Mouse (Mus musculus) lung, postnatal 36 days (tissue): ENCODE results near the gene Asb3.
"Not testable (repeated sequence)": the region's sequence is repeated elsewhere in the genome, so short reads cannot be mapped to it uniquely, and the experiment has no call there.

Source experiments
- DNase-seq: peaks from one replicate; pipeline ENCODE4 v3.0.0; 2022; ENCODE audit warnings: mixed read lengths

Asb3 gene

DNA sequence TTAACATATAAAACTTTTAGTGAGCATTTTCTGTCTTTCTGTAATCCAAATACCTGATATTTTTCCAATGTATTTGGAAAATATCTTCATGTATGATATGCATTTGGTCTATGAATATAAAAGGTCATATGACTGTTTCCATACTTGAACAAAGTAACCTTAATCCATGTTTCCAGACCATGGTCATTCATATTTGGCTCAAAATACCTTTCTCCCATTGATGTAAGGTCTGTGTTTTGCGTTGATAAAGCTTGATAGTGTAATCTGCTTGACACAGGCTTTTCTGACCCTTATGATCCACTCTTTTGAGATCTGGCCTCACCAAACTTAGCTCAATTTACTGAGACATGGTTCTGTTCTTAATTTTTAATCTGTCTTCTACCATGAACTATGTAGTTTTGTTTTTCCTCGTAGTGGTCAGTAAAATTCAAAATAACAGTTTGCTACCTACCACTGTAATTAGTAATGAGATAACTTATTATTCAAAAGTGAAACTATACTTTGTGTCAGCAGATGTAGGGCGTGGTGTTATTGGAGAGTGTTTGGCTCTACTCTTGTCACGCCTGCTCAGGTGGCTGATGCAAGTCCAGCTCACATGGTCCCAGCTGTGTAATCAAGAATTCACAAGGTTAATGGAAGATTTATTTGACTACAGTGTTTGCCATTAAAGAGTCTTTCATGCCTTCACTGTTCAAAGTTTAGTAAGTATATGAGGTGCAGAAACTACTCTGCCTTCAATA, 116.1 kb downstream of the Asb3 start:
- peak; percentile 29 for DNase-seq

GRCm38 (mm10) chr11:31009668-31010067, 124.5 kb downstream of the Asb3 start:
- DNase-seq: not testable (repeated sequence)

- DNase-seq: not testable (repeated sequence)
These were observed 132.2 kb downstream of the Asb3 start for GRCm38 (mm10) chr11:31017466-31017865.

DNA sequence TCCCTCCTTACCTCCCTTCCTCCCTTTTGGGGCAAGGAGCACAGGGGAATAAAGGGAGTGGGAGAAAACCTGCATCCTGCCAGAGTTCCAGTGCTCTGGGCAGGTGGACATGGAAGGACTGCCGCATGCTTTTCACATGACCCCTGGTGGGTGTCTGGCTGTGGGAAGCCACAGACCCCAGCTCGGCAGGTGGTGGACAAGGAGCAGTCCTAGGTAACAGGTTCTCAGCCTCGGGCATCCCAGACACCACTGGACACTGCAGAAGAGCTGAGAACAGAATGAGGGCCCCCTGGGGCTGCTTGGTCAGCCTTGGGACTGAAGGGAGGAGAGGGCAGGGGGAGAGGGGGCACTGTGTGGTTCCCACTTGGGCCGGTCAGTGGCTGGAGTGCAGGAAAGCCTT, 149.7 kb downstream of the Asb3 start:
- no peak for DNase-seq

- DNase-seq: no peak
These were observed 204.8 kb downstream of the Asb3 start for GRCm38 (mm10) chr11:31089973-31090372.

DNA sequence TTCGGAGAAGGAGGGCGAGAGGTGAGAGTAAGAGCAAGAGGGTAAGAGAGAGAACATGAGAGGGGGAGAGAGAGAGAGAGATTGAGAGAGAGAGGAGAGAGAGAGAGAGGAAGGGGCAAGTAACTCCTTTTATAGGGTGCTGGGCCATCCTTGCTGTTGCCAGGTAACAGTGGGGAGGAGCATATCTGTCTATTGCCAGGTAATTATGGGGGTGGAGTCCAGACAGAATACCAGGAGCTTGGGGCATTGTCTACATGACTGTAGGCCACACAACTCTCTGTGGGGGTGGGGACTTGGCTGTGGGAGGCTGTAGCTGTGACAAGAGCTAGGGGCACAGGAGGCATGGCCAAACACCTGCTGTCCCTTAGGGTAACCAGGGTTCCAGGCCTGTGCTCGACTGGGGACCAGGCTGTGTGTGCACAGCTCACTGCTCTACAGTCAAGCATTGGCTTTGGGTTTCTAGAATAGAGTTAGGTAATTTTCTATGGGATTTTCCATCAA, 205.3 kb downstream of the Asb3 start:
- DNase-seq: no peak

- not testable (repeated sequence) for DNase-seq
These were observed 214.3 kb downstream of the Asb3 start for GRCm38 (mm10) chr11:31099519-31099918.

GRCm38 (mm10) chr11:31102188-31102587, 217.0 kb downstream of the Asb3 start:
- DNase-seq: no peak

DNA sequence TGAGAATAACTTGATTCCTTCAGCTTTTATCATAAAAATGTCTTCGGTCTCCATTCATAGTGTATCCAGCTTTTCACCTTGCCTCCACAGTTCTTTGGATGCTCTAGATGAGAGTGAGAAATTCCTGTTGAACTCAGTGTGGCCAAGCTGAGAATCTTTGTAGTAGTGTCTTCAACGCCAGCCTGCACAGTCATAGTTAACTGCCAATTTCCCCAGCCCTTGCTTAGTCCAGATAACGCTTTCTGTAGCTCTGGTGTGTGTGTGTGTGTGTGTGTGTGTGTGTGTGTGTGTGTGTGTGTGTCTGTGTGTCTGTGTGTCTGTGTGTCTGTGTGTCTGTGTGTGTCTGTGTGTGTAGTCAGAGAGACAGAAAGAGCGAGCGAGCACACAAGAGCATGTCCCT, 220.1 kb downstream of the Asb3 start:
- no peak for DNase-seq

DNA sequence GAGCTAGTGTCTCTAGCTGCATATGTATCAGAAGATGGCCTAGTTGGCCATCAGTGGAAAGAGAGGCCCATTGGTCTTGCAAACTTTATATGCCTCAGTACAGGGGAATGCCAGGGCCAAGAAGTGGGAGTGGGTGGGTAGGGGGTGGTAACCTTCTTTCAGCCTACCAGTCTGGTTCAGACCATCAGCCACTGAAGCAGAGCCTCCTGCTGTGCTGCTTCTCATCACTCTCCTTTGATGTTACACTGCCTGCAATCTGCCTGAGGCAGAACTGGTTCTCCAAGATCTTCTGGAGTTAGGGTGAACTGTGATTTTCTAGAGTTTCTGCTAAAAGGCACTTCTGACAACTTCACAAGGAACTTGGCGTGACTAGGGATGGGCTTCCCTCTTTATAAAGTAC, 241.7 kb downstream of the Asb3 start:
- DNase-seq: not testable (repeated sequence)

DNA sequence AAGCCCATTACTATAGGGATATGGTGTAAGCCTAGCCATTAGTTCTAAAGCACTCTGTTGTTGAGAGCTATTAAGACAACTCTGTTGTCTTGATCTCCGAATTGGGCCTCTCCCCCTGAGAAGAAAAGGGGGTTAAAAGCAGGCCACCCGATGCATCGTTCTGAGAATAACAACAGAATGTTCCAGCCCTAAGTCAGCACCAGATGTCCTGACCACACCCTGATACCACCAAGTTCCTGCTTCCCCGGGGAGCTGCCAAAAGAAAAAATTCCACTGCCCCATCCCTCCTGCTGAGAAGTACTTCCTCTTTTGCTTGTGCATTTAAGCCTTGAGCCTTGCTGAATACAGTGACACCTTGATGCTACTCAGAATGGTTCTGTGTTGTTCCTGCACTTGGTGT, 248.5 kb downstream of the Asb3 start:
- not testable (repeated sequence) for DNase-seq

GRCm38 (mm10) chr11:31134824-31135223, 249.6 kb downstream of the Asb3 start:
- peak; percentile 3 for DNase-seq

DNA sequence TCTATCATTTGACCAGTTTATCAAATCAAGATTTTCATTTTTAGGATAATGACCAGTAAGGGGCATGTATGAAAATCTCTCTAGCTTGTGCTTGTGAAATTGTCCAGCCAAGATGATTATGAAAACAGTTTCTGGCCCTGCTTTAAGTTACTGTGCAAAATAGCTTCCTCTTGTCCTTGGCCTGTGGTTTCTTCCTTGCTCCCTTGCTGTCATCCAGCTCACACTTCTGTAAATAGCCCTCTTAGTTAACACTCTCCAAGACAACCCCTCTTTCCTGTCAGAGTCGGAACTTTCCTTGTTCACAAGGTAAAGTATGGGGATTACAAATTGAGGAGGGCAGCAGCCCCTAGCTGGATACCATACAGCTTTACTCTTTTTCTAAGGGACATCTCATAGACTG, 253.2 kb downstream of the Asb3 start:
- not testable (repeated sequence) for DNase-seq
